Mouse (Mus musculus) liver, embryonic 15.5 days (tissue): ENCODE results near the gene Il9r. TPM values are rescaled to one million over a fixed set of nuclear protein-coding genes. Genes with fewer than 3 reads are reported as not detected.

Source experiments
- ATAC-seq: fragments of 200-750 bp; cut with Nextera tagmentation; 2 replicates; pipeline ENCODE4 v1.8.0; 2017; ENCODE audit warnings: moderate number of reproducible peaks, mild to moderate bottlenecking, moderate library complexity; ENCODE audit not compliant: insufficient read depth
- H3K27ac ChIP-seq: fragments of 300-500 bp; sonication (generic); replicated peaks from 2 replicates; pipeline ENCODE4 v1.5.1; 2015; ENCODE audit warnings: mild to moderate bottlenecking, inconsistent platforms
- H3K27me3 ChIP-seq: fragments of 300-500 bp; sonication (generic); 2 replicates; pipeline ENCODE4 v1.6.1; 2015; ENCODE audit warnings: mild to moderate bottlenecking, inconsistent platforms
- H3K36me3 ChIP-seq: fragments of 300-500 bp; sonication (generic); replicated peaks from 2 replicates; pipeline ENCODE4 v1.6.1; 2015; ENCODE audit warnings: moderate library complexity, mild to moderate bottlenecking, inconsistent platforms
- H3K4me1 ChIP-seq: fragments of 300-500 bp; sonication (generic); replicated peaks from 2 replicates; pipeline ENCODE4 v1.6.1; 2015; ENCODE audit warnings: inconsistent platforms
- H3K4me2 ChIP-seq: fragments of 300-500 bp; sonication (generic); 2 replicates; pipeline ENCODE4 v1.6.1; 2015; ENCODE audit warnings: moderate library complexity, mild to moderate bottlenecking, inconsistent platforms
- H3K4me3 ChIP-seq: fragments of 300-500 bp; sonication (generic); replicated peaks from 2 replicates; pipeline ENCODE4 v1.5.1; 2015; ENCODE audit warnings: mild to moderate bottlenecking, inconsistent platforms
- H3K9ac ChIP-seq: fragments of 300-500 bp; sonication (generic); 2 replicates; pipeline ENCODE4 v1.6.1; 2015; ENCODE audit warnings: moderate library complexity, mild to moderate bottlenecking, inconsistent platforms
- H3K9me3 ChIP-seq: fragments of 300-500 bp; sonication (generic); replicated peaks from 2 replicates; pipeline ENCODE4 v1.6.1; 2016; ENCODE audit warnings: inconsistent platforms
- WGBS: fragments of 180-500 bp; shearing (Covaris S2); methylation state at CpG from one replicate; pipeline ENCODE4 v1.1.7; 2015; ENCODE audit warnings: mixed read lengths; ENCODE audit not compliant: insufficient replicate concordance; 5-methylcytosine and 5-hydroxymethylcytosine counted together
- polyA plus RNA-seq: library from polyadenylated mRNA; unstranded; fragments of >200 nt; fragmentation: Nextera tagmentation; extraction: Ambion mirVana; gene quantifications from 2 replicates; pipeline ENCODE4 v1.2.1, GENCODE M21; 2015

Gene Il9r
- polyA plus RNA-seq, 1 experiment from 2014 or later, result 0.13 TPM

- H3K4me1 ChIP-seq, result peaks cover 65% of the 10 kb centered on the region
- peaks cover 47% of the 10 kb centered on the region for H3K27me3 ChIP-seq
- peaks cover 27% of the 10 kb centered on the region for H3K36me3 ChIP-seq
- peak within 1 kb of the TSS; percentile 93 for H3K4me2 ChIP-seq
- no peaks in the 10 kb centered on the region for H3K9me3 ChIP-seq
- H3K27ac ChIP-seq, result peak within 1 kb of the TSS; percentile 85
- H3K9ac ChIP-seq, result peak within 1 kb of the TSS; percentile 95
- peak within 1 kb of the TSS; percentile 85 for H3K4me3 ChIP-seq
- 3% methylated on average over 47 of the region's 47 CpGs for WGBS
- peak; percentile 86 for ATAC-seq
These were observed 26.2 kb upstream of the Il9r start, which contains the start of gene Mpg for GRCm38 (mm10) chr11:32226124-32226871. Mpg (plus strand) TSS chr11:32226505.

- peaks cover 19% of the 10 kb centered on the region for H3K36me3 ChIP-seq
- no peaks in the 10 kb centered on the region for H3K9me3 ChIP-seq
These were observed 25.4 kb upstream of the Il9r start for GRCm38 (mm10) chr11:32225222-32226104.

GRCm38 (mm10) chr11:32224468-32225139 lies 24.5 kb upstream of the Il9r start:
- H3K4me1 ChIP-seq, result peaks cover 69% of the 10 kb centered on the region
- no peak overlapping the region for H3K9ac ChIP-seq
- no peaks in the 10 kb centered on the region for H3K9me3 ChIP-seq
- whole genome bisulfite sequencing, result 7% methylated on average over 4 of the region's 4 CpGs
- H3K4me2 ChIP-seq, result 0 out of 2 replicates have a peak overlapping the region, but pooled peaks have one; percentile 9
- H3K4me3 ChIP-seq, result no peak overlapping the region
- peaks cover 10% of the 10 kb centered on the region for H3K36me3 ChIP-seq
- no peak for ATAC-seq
- H3K27ac ChIP-seq, result peak overlapping the region; percentile 60
- peaks cover 64% of the 10 kb centered on the region for H3K27me3 ChIP-seq

More at GRCm38 (mm10) chr11:32225222-32226104, 25.4 kb upstream of the Il9r start:
- peaks cover 56% of the 10 kb centered on the region for H3K27me3 ChIP-seq
- no peak for ATAC-seq
- H3K4me1 ChIP-seq, result peaks cover 69% of the 10 kb centered on the region
- WGBS, result 41% methylated on average over 7 of the region's 7 CpGs
- peak overlapping the region; percentile 60 for H3K27ac ChIP-seq
- peak overlapping the region; percentile 85; the same call in 1 of the 2 replicates for H3K4me3 ChIP-seq
- H3K9ac ChIP-seq, result no peak overlapping the region
- H3K4me2 ChIP-seq, result peak overlapping the region; percentile 93; the same call in 1 of the 2 replicates

GRCm38 (mm10) chr11:32223297-32223967 lies 23.4 kb upstream of the Il9r start:
- H3K9me3 ChIP-seq, result no peaks in the 10 kb centered on the region
- H3K27ac ChIP-seq, result no peak overlapping the region
- no peak for ATAC-seq
- no peak overlapping the region for H3K4me3 ChIP-seq
- no peaks in the 10 kb centered on the region for H3K36me3 ChIP-seq
- peaks cover 76% of the 10 kb centered on the region for H3K27me3 ChIP-seq
- WGBS, result 50% methylated on average over 4 of the region's 4 CpGs
- H3K9ac ChIP-seq, result no peak overlapping the region
- H3K4me2 ChIP-seq, result no peak overlapping the region
- H3K4me1 ChIP-seq, result peaks cover 65% of the 10 kb centered on the region

- Histone ChIP-seq H3K9me3 (no peaks in the 10 kb centered on the region), H3K36me3 (no peaks in the 10 kb centered on the region), H3K27me3 (peaks cover 84% of the 10 kb centered on the region), H3K4me1 (peaks cover 58% of the 10 kb centered on the region), H3K9ac (peak overlapping the region; percentile 57; the same call in 1 of the 2 replicates), H3K4me3 (peak overlapping the region; percentile 61), H3K27ac (no peak overlapping the region), H3K4me2 (peak overlapping the region; percentile 73)
- WGBS, result 10% methylated on average over 21 of the region's 21 CpGs
- ATAC-seq, result no peak
These were observed 22.6 kb upstream of the Il9r start for GRCm38 (mm10) chr11:32222570-32223194.

- peak within 1 kb of the TSS; percentile 61 for H3K4me3 ChIP-seq
- no peaks in the 10 kb centered on the region for H3K36me3 ChIP-seq
- ATAC-seq, result no peak
- H3K27ac ChIP-seq, result peak within 1 kb of the TSS; percentile 53; the same call in 1 of the 2 replicates
- H3K4me1 ChIP-seq, result peaks cover 56% of the 10 kb centered on the region
- H3K4me2 ChIP-seq, result peak within 1 kb of the TSS; percentile 73
- peak within 1 kb of the TSS; percentile 57 for H3K9ac ChIP-seq
- H3K27me3 ChIP-seq, result peaks cover 85% of the 10 kb centered on the region
- no peaks in the 10 kb centered on the region for H3K9me3 ChIP-seq
- WGBS, result under 1% methylated on average over 60 of the region's 72 CpGs
These were observed 21.9 kb upstream of the Il9r start, which contains the start of gene Rhbdf1 for GRCm38 (mm10) chr11:32221951-32222409. Rhbdf1 (minus strand) TSS chr11:32222300.

- Histone ChIP-seq H3K9ac (peak overlapping the region; percentile 57), H3K4me2 (peak overlapping the region; percentile 73), H3K9me3 (no peaks in the 10 kb centered on the region), H3K27me3 (peaks cover 85% of the 10 kb centered on the region), H3K4me1 (peaks cover 56% of the 10 kb centered on the region), H3K36me3 (no peaks in the 10 kb centered on the region), H3K4me3 (peak overlapping the region; percentile 61), H3K27ac (peak overlapping the region; percentile 53; the same call in 1 of the 2 replicates)
- peak; percentile 13; the same call in 1 of the 2 replicates for ATAC-seq
- 2% methylated on average over 46 of the region's 46 CpGs for WGBS
These were observed 21.3 kb upstream of the Il9r start for GRCm38 (mm10) chr11:32221225-32221950.

GRCm38 (mm10) chr11:32220607-32221224 lies 20.6 kb upstream of the Il9r start:
- H3K27ac ChIP-seq, result no peak overlapping the region
- H3K4me1 ChIP-seq, result peaks cover 51% of the 10 kb centered on the region
- 38% methylated on average over 10 of the region's 10 CpGs for WGBS
- H3K4me3 ChIP-seq, result peak overlapping the region; percentile 61
- no peaks in the 10 kb centered on the region for H3K36me3 ChIP-seq
- peak overlapping the region; percentile 73 for H3K4me2 ChIP-seq
- no peak for ATAC-seq
- no peaks in the 10 kb centered on the region for H3K9me3 ChIP-seq
- peaks cover 82% of the 10 kb centered on the region for H3K27me3 ChIP-seq
- no peak overlapping the region for H3K9ac ChIP-seq

- Histone ChIP-seq H3K27me3 (peaks cover 68% of the 10 kb centered on the region), H3K9me3 (no peaks in the 10 kb centered on the region), H3K27ac (no peak overlapping the region), H3K4me3 (no peak overlapping the region), H3K9ac (no peak overlapping the region), H3K4me1 (peaks cover 37% of the 10 kb centered on the region), H3K4me2 (no peak overlapping the region), H3K36me3 (no peaks in the 10 kb centered on the region)
- 78% methylated on average over 10 of the region's 10 CpGs for WGBS
- no peak for ATAC-seq
These were observed 19.2 kb upstream of the Il9r start for GRCm38 (mm10) chr11:32219287-32219686.
